Mouse (Mus musculus) right cerebral cortex, postnatal 36 days (tissue): ENCODE results near the gene Batf.
"Not testable (repeated sequence)": the region's sequence is repeated elsewhere in the genome, so short reads cannot be mapped to it uniquely, and the experiment has no call there.

Source experiments
- DNase-seq, 2 experiments: peaks; one replicate each; pipeline ENCODE4 v3.0.0; 2022; ENCODE audit warnings: low spot score in 2 of 2, mixed read lengths in 1 of 2

The Batf gene

GRCm38 (mm10) chr12:85684411-85685275 is 1.8 kb upstream of the Batf start:
- no peak for DNase-seq

GRCm38 (mm10) chr12:85687217-85687533 is 706 bp downstream of the Batf start:
- no peak for DNase-seq

- no peak for DNase-seq
Observed at GRCm38 (mm10) chr12:85687846-85688245, 1.4 kb downstream of the Batf start.

- DNase-seq: no peak
Observed at GRCm38 (mm10) chr12:85695787-85696186, 9.3 kb downstream of the Batf start.

GRCm38 (mm10) chr12:85696436-85696835 is 10.0 kb downstream of the Batf start:
- DNase-seq: no peak

GRCm38 (mm10) chr12:85698179-85698578 is 11.7 kb downstream of the Batf start:
- not testable (repeated sequence) for DNase-seq

- DNase-seq: no peak
Observed at GRCm38 (mm10) chr12:85700191-85700841, 13.8 kb downstream of the Batf start.

GRCm38 (mm10) chr12:85700842-85701223 is 14.4 kb downstream of the Batf start:
- no peak for DNase-seq

- DNase-seq: no peak
Observed at GRCm38 (mm10) chr12:85702166-85703055, 15.9 kb downstream of the Batf start.

GRCm38 (mm10) chr12:85703507-85703906 is 17.0 kb downstream of the Batf start:
- no peak for DNase-seq

GRCm38 (mm10) chr12:85704566-85704965 is 18.1 kb downstream of the Batf start:
- DNase-seq: no peak

- peak in 1 of 2 experiments; percentile 13 for DNase-seq
Observed at GRCm38 (mm10) chr12:85705002-85705830, 18.7 kb downstream of the Batf start.

GRCm38 (mm10) chr12:85705831-85706530 is 19.5 kb downstream of the Batf start:
- no peak for DNase-seq

- no peak for DNase-seq
Observed at GRCm38 (mm10) chr12:85706906-85707305, 20.4 kb downstream of the Batf start.

GRCm38 (mm10) chr12:85707391-85707790 is 20.9 kb downstream of the Batf start:
- no peak for DNase-seq

- no peak for DNase-seq
Observed at GRCm38 (mm10) chr12:85708556-85708955, 22.1 kb downstream of the Batf start.

- DNase-seq: no peak
Observed at GRCm38 (mm10) chr12:85710695-85711094, 24.2 kb downstream of the Batf start.

GRCm38 (mm10) chr12:85712587-85712986 is 26.1 kb downstream of the Batf start:
- no peak for DNase-seq

- DNase-seq: no peak
Observed at GRCm38 (mm10) chr12:85714126-85714525, 27.7 kb downstream of the Batf start.

GRCm38 (mm10) chr12:85725306-85725705 is 38.8 kb downstream of the Batf start:
- no peak for DNase-seq
